22 mouse cellular contexts compared by ENCODE assay signal in genomic region chr10:28754927-28755326, GRCm38 (mm10).
DNase-seq lines count a peak whose midpoint lies in the region; ATAC-seq and TF ChIP-seq lines count a peak whose summit lies in the region.
"Had no signal": no experiment of that assay in that cellular context is flagged by ENCODE, and none has a peak within 500 bp of the region (broad histone marks: within the 10 kb centered on the region; RNA-seq: fewer than 3 reads in every experiment).

No protein-coding gene starts in this region.

- H3K9me3 ChIP-seq in forebrain, embryonic 14.5 days (replicated peaks; ENCODE audit: control insufficient read depth, low read length), result no peaks in the 10 kb centered on the region
- H3K9me3 ChIP-seq in forebrain, embryonic 11.5 days (ENCODE audit: control insufficient read depth, low read length), result no peaks in the 10 kb centered on the region
- H3K9me3 ChIP-seq in midbrain, postnatal 0 days (ENCODE audit: low read length), result no peaks in the 10 kb centered on the region
- H3K9me3 ChIP-seq in midbrain, embryonic 10.5 days (replicated peaks), result no peaks in the 10 kb centered on the region
- H3K9me3 ChIP-seq: embryonic facial prominence, embryonic 10.5 days; kidney, embryonic 15.5 days; liver, embryonic 13.5 days; midbrain, embryonic 13.5 days had no signal

- no peak overlapping the region for H3K9ac ChIP-seq in forebrain, embryonic 14.5 days (ENCODE audit: low read length)
- no peak overlapping the region for H3K9ac ChIP-seq in forebrain, embryonic 11.5 days (ENCODE audit: low read length)
- no peak overlapping the region for H3K9ac ChIP-seq in midbrain, postnatal 0 days (replicated peaks; ENCODE audit: low read length, poor library complexity, severe bottlenecking)
- H3K9ac ChIP-seq: kidney, embryonic 15.5 days; liver, embryonic 13.5 days; midbrain, embryonic 13.5 days had no signal

- no peaks in the 10 kb centered on the region for H3K27me3 ChIP-seq in forebrain, embryonic 14.5 days (replicated peaks; ENCODE audit: control insufficient read depth, insufficient read depth, low read length)
- H3K27me3 ChIP-seq in forebrain, embryonic 11.5 days (ENCODE audit: control insufficient read depth, insufficient read depth, low read length), result no peaks in the 10 kb centered on the region
- H3K27me3 ChIP-seq in midbrain, postnatal 0 days (ENCODE audit: insufficient read depth, low read length), result no peaks in the 10 kb centered on the region
- H3K27me3 ChIP-seq in midbrain, embryonic 10.5 days (ENCODE audit: low read depth, poor library complexity, severe bottlenecking), result no peaks in the 10 kb centered on the region
- H3K27me3 ChIP-seq: kidney, embryonic 15.5 days; liver, embryonic 13.5 days; midbrain, embryonic 13.5 days had no signal

- H3K27ac ChIP-seq in forebrain, embryonic 14.5 days (ENCODE audit: low read depth, low read length), result no peak overlapping the region
- no peak overlapping the region for H3K27ac ChIP-seq in forebrain, embryonic 11.5 days (ENCODE audit: low read depth, low read length)
- H3K27ac ChIP-seq in midbrain, postnatal 0 days (ENCODE audit: low read depth, low read length), result no peak overlapping the region
- H3K27ac ChIP-seq in midbrain, embryonic 10.5 days (replicated peaks), result no peak overlapping the region
- H3K27ac ChIP-seq: embryonic facial prominence, embryonic 10.5 days; gastrocnemius, adult 2 months; kidney, embryonic 15.5 days; left cerebral cortex, adult 2 months; liver, embryonic 13.5 days; midbrain, embryonic 13.5 days had no signal

- no peak overlapping the region for H3K4me3 ChIP-seq in forebrain, embryonic 14.5 days (ENCODE audit: low read depth, low read length)
- H3K4me3 ChIP-seq in forebrain, embryonic 11.5 days (ENCODE audit: low read depth, low read length), result no peak overlapping the region
- H3K4me3 ChIP-seq in midbrain, postnatal 0 days (ENCODE audit: low read depth, low read length), result no peak overlapping the region
- no peak overlapping the region for H3K4me3 ChIP-seq in midbrain, embryonic 10.5 days
- H3K4me3 ChIP-seq: embryonic facial prominence, embryonic 10.5 days; gastrocnemius, adult 2 months; kidney, embryonic 15.5 days; left cerebral cortex, adult 2 months; liver, embryonic 13.5 days; midbrain, embryonic 13.5 days had no signal

- H3K36me3 ChIP-seq in forebrain, embryonic 14.5 days (ENCODE audit: control insufficient read depth, insufficient read depth, low read length), result no peaks in the 10 kb centered on the region
- H3K36me3 ChIP-seq in forebrain, embryonic 11.5 days (ENCODE audit: control insufficient read depth, insufficient read depth, low read length), result no peaks in the 10 kb centered on the region
- H3K36me3 ChIP-seq in midbrain, postnatal 0 days (ENCODE audit: insufficient read depth, low read length), result no peaks in the 10 kb centered on the region
- H3K36me3 ChIP-seq in midbrain, embryonic 10.5 days, result no peaks in the 10 kb centered on the region
- H3K36me3 ChIP-seq: embryonic facial prominence, embryonic 10.5 days; kidney, embryonic 15.5 days; liver, embryonic 13.5 days; midbrain, embryonic 13.5 days had no signal

- peak; percentile 73 for ATAC-seq in forebrain, embryonic 14.5 days
- ATAC-seq in forebrain, embryonic 11.5 days (replicated peaks; ENCODE audit: low FRiP score), result no peak
- no peak for ATAC-seq in midbrain, postnatal 0 days (ENCODE audit: low FRiP score)
- ATAC-seq: hindbrain, embryonic 16.5 days; intestine, embryonic 16.5 days; midbrain, embryonic 13.5 days had no signal

- no peak for TF ChIP-seq CTCF in midbrain, postnatal 0 days (IDR thresholded peaks at IDR 0.05)

- DNase-seq in forebrain, embryonic 14.5 days (ENCODE audit: low spot score), result peak; percentile 43
- DNase-seq in forebrain, embryonic 11.5 days (ENCODE audit: low spot score), result no peak
- peak; percentile 5 for DNase-seq in midbrain, postnatal 0 days (ENCODE audit: low spot score)
- no peak for DNase-seq in midbrain, embryonic 10.5 days (ENCODE audit: low spot score)
- DNase-seq in layer of hippocampus, adult 8-10 months (ENCODE audit: low spot score in 2 of 2), result peak; percentile 11 to 28
- DNase-seq in kidney, adult 18-20 months, result no peak
- DNase-seq in kidney, adult 9 months, result no peak
- DNase-seq: adrenal gland, postnatal 14 days; cerebellum, adult 11 months; cerebellum, adult 9-11 months; gastrocnemius, adult 2 months; kidney, postnatal 36 days; liver, embryonic 13.5 days; lung, adult 2 months; thymus, postnatal 25 days had no signal

- H3K4me2 ChIP-seq in forebrain, embryonic 14.5 days (ENCODE audit: low read length), result no peak overlapping the region
- no peak overlapping the region for H3K4me2 ChIP-seq in forebrain, embryonic 11.5 days (ENCODE audit: low read depth, low read length, severe bottlenecking)
- no peak overlapping the region for H3K4me2 ChIP-seq in midbrain, postnatal 0 days (ENCODE audit: low read depth, low read length, poor library complexity, severe bottlenecking)
- H3K4me2 ChIP-seq: heart, embryonic 11.5 days; kidney, embryonic 15.5 days; liver, embryonic 13.5 days; midbrain, embryonic 13.5 days had no signal

- no peaks in the 10 kb centered on the region for H3K4me1 ChIP-seq in forebrain, embryonic 14.5 days (ENCODE audit: control insufficient read depth, insufficient read depth, low read length)
- H3K4me1 ChIP-seq in forebrain, embryonic 11.5 days (replicated peaks; ENCODE audit: control insufficient read depth, insufficient read depth, low read length), result no peaks in the 10 kb centered on the region
- H3K4me1 ChIP-seq in midbrain, postnatal 0 days (ENCODE audit: insufficient read depth, low read length), result no peaks in the 10 kb centered on the region
- no peaks in the 10 kb centered on the region for H3K4me1 ChIP-seq in midbrain, embryonic 10.5 days
- H3K4me1 ChIP-seq: embryonic facial prominence, embryonic 10.5 days; kidney, embryonic 15.5 days; liver, embryonic 13.5 days; midbrain, embryonic 13.5 days had no signal

Comparison
In these comparisons a context has a peak if more than half of its experiments do, and no peak if none do; other contexts are left out.
1. DNase-seq: peak in forebrain, embryonic 14.5 days (single experiment), midbrain, postnatal 0 days (single experiment) and layer of hippocampus, adult 8-10 months (2 of 2); none in forebrain, embryonic 11.5 days (single experiment), midbrain, embryonic 10.5 days (single experiment), kidney, adult 18-20 months (single experiment) and kidney, adult 9 months (single experiment).